Mouse (Mus musculus): Measurements from ENCODE around the gene Ceacam9.

DNA sequence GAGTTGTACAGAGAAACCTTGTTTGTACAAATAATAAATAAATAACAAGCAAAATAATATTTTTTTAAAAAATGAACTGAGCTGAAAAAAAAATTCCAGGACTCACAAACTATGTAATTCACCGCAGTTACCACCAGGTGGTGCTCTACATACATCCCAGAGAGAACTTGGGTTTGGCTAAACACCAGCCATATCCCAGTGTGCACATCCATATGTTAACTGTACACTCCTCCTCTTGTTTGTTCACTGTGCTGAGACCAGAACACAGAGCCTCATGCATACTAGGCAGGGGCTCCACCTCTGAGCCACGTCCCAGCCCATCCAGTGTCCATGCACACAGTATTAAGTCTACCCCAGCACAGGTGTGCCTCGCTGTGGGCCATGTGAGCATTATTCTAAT is 24.4 kb downstream of the Ceacam9 start:
- TF ChIP-seq CTCF (IDR thresholded peaks at IDR 0.05; ENCODE audit: low read depth) = peak; percentile 84
- no peak for TF ChIP-seq EP300 (IDR thresholded peaks at IDR 0.05; ENCODE audit: low read depth)

Data from heart, postnatal 0 days (tissue).